Mouse (Mus musculus) cerebellum, adult 2 months (tissue): ENCODE data around the gene Tmub2. TPM values are rescaled to one million over a fixed set of nuclear protein-coding genes. Genes with fewer than 3 reads are reported as not detected.

Source experiments
- DNase-seq, 2 experiments: peaks; one replicate each; pipeline ENCODE4 v3.0.0; 2021
- H3K27ac ChIP-seq: fragments of 200-500 bp; 2 replicates; pipeline ENCODE4 v1.5.1; 2012; ENCODE audit warnings: low read length, control low read depth, inconsistent platforms; ENCODE audit not compliant: insufficient read depth
- H3K27me3 ChIP-seq: fragments of 200-500 bp; 2 replicates; pipeline ENCODE4 v1.6.1; 2012; ENCODE audit warnings: inconsistent platforms, mild to moderate bottlenecking, low read length, moderate library complexity; ENCODE audit not compliant: control insufficient read depth, insufficient read depth
- H3K4me1 ChIP-seq: fragments of 200-500 bp; 2 replicates; pipeline ENCODE4 v1.6.1; 2011; ENCODE audit warnings: low read length; ENCODE audit not compliant: control insufficient read depth, insufficient read depth
- H3K4me3 ChIP-seq: fragments of 200-500 bp; replicated peaks from 2 replicates; pipeline ENCODE3; 2011; ENCODE audit warnings: mild to moderate bottlenecking, low read depth, low read length, control low read depth; ENCODE audit not compliant: insufficient read depth
- CTCF ChIP-seq: fragments of 200-500 bp; IDR thresholded peaks from 2 replicates; pipeline ENCODE4 v1.5.1; 2011; ENCODE audit warnings: low read depth, mild to moderate bottlenecking, control low read depth, low read length, moderate library complexity, borderline replicate concordance; ENCODE audit not compliant: insufficient read depth
- POLR2A ChIP-seq: fragments of 200-500 bp; IDR thresholded peaks from 2 replicates; pipeline ENCODE4 v1.6.1; 2011; ENCODE audit warnings: low read length, control low read depth, borderline replicate concordance; ENCODE audit not compliant: insufficient read depth
- WGBS: fragments of 180-500 bp; shearing (Covaris S2); methylation state at CpG from one replicate; pipeline ENCODE4 v1.1.7; 2018; 5-methylcytosine and 5-hydroxymethylcytosine counted together
- polyA plus RNA-seq: library from polyadenylated mRNA; depleted of rRNA; stranded (reverse); fragments of >200 nt; gene quantifications from 2 replicates; pipeline ENCODE4 v1.2.3, GENCODE M21; 2012

The Tmub2 gene
- polyA plus RNA-seq, 1 experiment = 82.7 TPM

- TF ChIP-seq POLR2A (no peak), CTCF (no peak)
- 84% methylated on average over 6 of the region's 6 CpGs for WGBS
- Histone ChIP-seq H3K27ac (no peak overlapping the region), H3K4me3 (peak overlapping the region; percentile 97), H3K4me1 (no peaks in the 10 kb centered on the region), H3K27me3 (no peaks in the 10 kb centered on the region)
- no peak for DNase-seq
Measured at GRCm38 (mm10) chr11:102283922-102284321, 809 bp upstream of the Tmub2 start.

- no peak for DNase-seq
- Histone ChIP-seq H3K27me3 (no peaks in the 10 kb centered on the region), H3K27ac (peak overlapping the region; percentile 91), H3K4me3 (peak overlapping the region; percentile 97), H3K4me1 (no peaks in the 10 kb centered on the region)
- no peak for TF ChIP-seq POLR2A
- TF ChIP-seq CTCF = no peak
- 4% methylated on average over 31 of the region's 31 CpGs for WGBS
Measured at GRCm38 (mm10) chr11:102285095-102285834, 534 bp downstream of the Tmub2 start.

- Histone ChIP-seq H3K27me3 (no peaks in the 10 kb centered on the region), H3K4me1 (no peaks in the 10 kb centered on the region), H3K4me3 (no peak overlapping the region), H3K27ac (no peak overlapping the region)
- 85% methylated on average over 8 of the region's 8 CpGs for WGBS
- no peak for TF ChIP-seq POLR2A
- TF ChIP-seq CTCF = no peak
- no peak for DNase-seq
Measured at GRCm38 (mm10) chr11:102287485-102287884, 2.8 kb downstream of the Tmub2 start.

GRCm38 (mm10) chr11:102288027-102288804, 3.5 kb downstream of the Tmub2 start:
- TF ChIP-seq CTCF (no peak), POLR2A (no peak)
- Histone ChIP-seq H3K27me3 (no peaks in the 10 kb centered on the region), H3K27ac (no peak overlapping the region), H3K4me1 (no peaks in the 10 kb centered on the region), H3K4me3 (no peak overlapping the region)
- 78% methylated on average over 8 of the region's 8 CpGs for WGBS
- no peak for DNase-seq

GRCm38 (mm10) chr11:102288913-102289312, 4.2 kb downstream of the Tmub2 start:
- WGBS = 60% methylated on average over 2 of the region's 2 CpGs
- TF ChIP-seq POLR2A = no peak
- no peak for TF ChIP-seq CTCF
- DNase-seq = no peak
- no peak overlapping the region for H3K4me3 ChIP-seq
- H3K4me1 ChIP-seq = no peaks in the 10 kb centered on the region
- no peak overlapping the region for H3K27ac ChIP-seq
- no peaks in the 10 kb centered on the region for H3K27me3 ChIP-seq

- Histone ChIP-seq H3K27me3 (no peaks in the 10 kb centered on the region), H3K4me3 (no peak overlapping the region), H3K4me1 (0 out of 2 replicates have a peak, but pooled peaks cover 1% of the 10 kb centered on the region), H3K27ac (no peak overlapping the region)
- WGBS = 56% methylated on average over 6 of the region's 6 CpGs
- TF ChIP-seq POLR2A (no peak), CTCF (no peak)
- no peak for DNase-seq
Measured at GRCm38 (mm10) chr11:102289511-102290100, 4.9 kb downstream of the Tmub2 start.

GRCm38 (mm10) chr11:102290141-102290540, 5.4 kb downstream of the Tmub2 start:
- Histone ChIP-seq H3K27me3 (no peaks in the 10 kb centered on the region), H3K27ac (no peak overlapping the region), H3K4me1 (peaks cover 7% of the 10 kb centered on the region; the same call in 1 of the 2 replicates), H3K4me3 (no peak overlapping the region)
- no peak for TF ChIP-seq CTCF
- no peak for TF ChIP-seq POLR2A
- no peak for DNase-seq
- 85% methylated on average over 4 of the region's 4 CpGs for WGBS
